Mouse (Mus musculus) frontal cortex, postnatal 14 days (tissue): Measurements from ENCODE around the gene Trim54.

Experiments
- DNase-seq, 2 experiments: peaks; one replicate each; pipeline ENCODE4 v3.0.0; 2022; ENCODE audit warnings: low spot score in 2 of 2

The Trim54 gene

DNA sequence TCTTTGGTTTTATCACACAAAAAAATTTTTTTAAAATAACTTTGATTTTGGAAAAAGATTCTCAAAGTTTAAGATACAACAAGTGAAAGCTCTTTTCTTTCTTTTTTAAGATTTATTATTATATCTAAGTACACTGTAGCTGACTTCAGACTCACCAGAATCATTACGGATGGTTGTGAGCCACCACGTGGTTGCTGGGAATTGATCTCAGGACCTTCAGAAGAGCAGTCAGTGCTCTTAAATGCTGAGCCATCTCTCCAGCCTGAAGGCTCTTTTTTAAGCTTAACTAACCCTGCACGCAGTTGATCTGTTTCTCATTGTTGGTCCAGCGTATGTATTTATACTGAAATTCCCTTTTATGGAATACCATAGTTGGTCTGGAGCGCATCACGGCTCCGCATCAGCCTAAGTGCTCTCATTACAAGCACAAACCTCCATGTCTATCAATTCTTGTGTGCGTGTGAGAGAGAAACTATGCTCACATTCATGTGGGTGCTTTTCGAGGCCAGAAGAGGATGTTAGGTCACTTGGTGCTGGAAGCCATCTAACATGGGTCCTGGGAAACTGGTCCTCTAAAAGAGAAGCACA lies 64.8 kb downstream of the Trim54 start:
- DNase-seq = no peak

- no peak for DNase-seq
Observed at GRCm38 (mm10) chr5:31183678-31184077, 67.2 kb downstream of the Trim54 start.
